Mouse (Mus musculus) MEL (cell line): ENCODE results near the gene Abca7.
A peak's percentile ranks its signal among the peaks of the same experiment; 100 is the strongest.

Experiments used
- EP300 ChIP-seq, 2 experiments: IDR thresholded peaks; 2 replicates each; pipeline ENCODE4 v1.6.1; 2011; ENCODE audit warnings: improper control_type of control experiment in 2 of 2, low read length in 2 of 2, low read depth in 1 of 2, mild to moderate bottlenecking in 1 of 2
- GATA1 ChIP-seq: IDR thresholded peaks from 2 replicates; pipeline ENCODE4 v1.6.1; 2011; ENCODE audit warnings: low read depth, low read length, improper control_type of control experiment
- KAT2A ChIP-seq: conservative IDR thresholded peaks from 2 replicates; pipeline ENCODE4 v1.6.1; 2012; ENCODE audit warnings: low read depth, low read length, improper control_type of control experiment, inconsistent platforms
- MAFK ChIP-seq: IDR thresholded peaks from 2 replicates; pipeline ENCODE4 v1.6.1; 2011; ENCODE audit warnings: low read depth, mild to moderate bottlenecking, low read length, improper control_type of control experiment, borderline replicate concordance
- TAL1 ChIP-seq: IDR thresholded peaks from 2 replicates; pipeline ENCODE4 v1.6.1; 2012; ENCODE audit warnings: mild to moderate bottlenecking, inconsistent platforms, low read length, moderate library complexity, mixed read lengths

DNA sequence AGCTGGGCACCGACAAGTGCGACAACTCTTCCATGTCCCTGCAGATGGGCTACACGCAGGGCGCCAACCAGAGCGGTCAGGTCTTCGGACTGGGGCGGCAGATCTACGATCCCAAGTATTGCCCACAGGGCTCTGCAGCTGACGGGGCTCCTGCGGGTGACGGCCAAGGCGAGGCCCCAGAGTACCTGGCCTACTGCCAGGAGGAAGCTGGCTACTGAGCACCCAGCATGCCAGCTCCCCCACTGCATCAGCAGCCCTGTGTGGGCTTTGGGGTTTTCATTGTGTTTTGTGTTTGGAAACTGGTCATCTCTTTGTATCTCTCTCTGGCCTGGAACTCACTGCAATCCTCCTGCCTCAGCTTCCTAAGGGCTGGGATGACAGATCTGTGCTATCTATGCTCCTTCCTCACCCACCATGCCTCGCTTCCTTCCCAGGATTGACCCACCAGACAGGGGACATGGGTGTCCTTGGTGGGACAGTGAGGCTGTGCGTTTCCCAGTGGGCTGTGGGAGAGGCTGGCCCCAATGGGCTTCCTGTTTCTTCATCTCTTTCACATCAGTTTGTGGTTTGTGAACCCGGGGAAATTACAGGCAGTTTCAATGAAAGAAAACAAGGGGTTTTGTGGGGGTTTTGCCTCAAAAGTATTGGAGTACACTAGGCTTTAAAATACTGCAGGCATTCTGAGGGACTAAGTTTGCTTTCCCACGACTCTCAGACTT is 1.7 kb upstream of the Abca7 start:
- TF ChIP-seq KAT2A (no peak), GATA1 (peak; percentile 10; the same call in 1 of the 2 replicates), TAL1 (no peak), EP300 (IDR thresholded peaks at IDR 0.05; ENCODE audit: low read depth in 1 of 2, low read length in 2 of 2) (peak; percentile 44 to 48; a peak in 2 of 4 replicates), MAFK (no peak)
